ENCODE assay signal across 9 mouse cellular contexts in genomic region chr16:92302506-92302905, GRCm38 (mm10). TPM values are rescaled to one million over a fixed set of nuclear protein-coding genes. Genes with fewer than 3 reads are reported as not detected.
A peak's percentile ranks its signal among the peaks of the same experiment; 100 is the strongest.
DNase-seq lines count a peak whose midpoint lies in the region; ATAC-seq lines count a peak whose summit lies in the region.
"Had no signal": no experiment of that assay in that cellular context is flagged by ENCODE, and none has a peak within 500 bp of the region (broad histone marks: within the 10 kb centered on the region; RNA-seq: fewer than 3 reads in every experiment).

No protein-coding gene starts in this region.

- H3K27ac ChIP-seq in liver, embryonic 12.5 days = peak overlapping the region; percentile 65; the same call in 1 of the 2 replicates

- peak overlapping the region; percentile 81 for H3K4me2 ChIP-seq in liver, embryonic 12.5 days

- H3K9me3 ChIP-seq in erythroblast, embryonic 14.5 days (ENCODE audit: control insufficient read depth, low read length) = no peaks in the 10 kb centered on the region
- H3K9me3 ChIP-seq in liver, embryonic 12.5 days (replicated peaks) = no peaks in the 10 kb centered on the region

- peak overlapping the region; percentile 76 for H3K4me3 ChIP-seq in erythroblast, embryonic 14.5 days (replicated peaks)
- H3K4me3 ChIP-seq in liver, embryonic 12.5 days = peak overlapping the region; percentile 63

- peak; percentile 30 for DNase-seq in thymus, postnatal 4 days
- DNase-seq in thymus, postnatal 25 days = no peak
- no peak for DNase-seq in embryo, embryonic 10.5 days (ENCODE audit: low spot score)
- no peak for DNase-seq in spleen, postnatal 4 days (ENCODE audit: low spot score in 2 of 2)

- 51% methylated on average over 5 of the region's 5 CpGs for WGBS in liver, embryonic 12.5 days (ENCODE audit: insufficient replicate concordance)

- no peak for ATAC-seq in erythroblast, adult 5-6 weeks (replicated peaks; ENCODE audit: low FRiP score, poor library complexity, severe bottlenecking)
- no peak for ATAC-seq in liver, embryonic 12.5 days
- no peak for ATAC-seq in activated CD4-positive, CD25-positive, alpha-beta regulatory T cell, adult 4 months

- no peaks in the 10 kb centered on the region for H3K27me3 ChIP-seq in erythroblast, embryonic 14.5 days (ENCODE audit: control insufficient read depth)
- H3K27me3 ChIP-seq in liver, embryonic 12.5 days (replicated peaks) = no peaks in the 10 kb centered on the region

- peak overlapping the region; percentile 79 for H3K9ac ChIP-seq in liver, embryonic 12.5 days

- H3K36me3 ChIP-seq in erythroblast, embryonic 14.5 days (ENCODE audit: control insufficient read depth) = peaks cover 20% of the 10 kb centered on the region
- peaks cover 24% of the 10 kb centered on the region for H3K36me3 ChIP-seq in liver, embryonic 12.5 days

- H3K4me1 ChIP-seq in erythroblast, embryonic 14.5 days (ENCODE audit: control insufficient read depth) = peaks cover 37% of the 10 kb centered on the region
- H3K4me1 ChIP-seq in liver, embryonic 12.5 days = peaks cover 37% of the 10 kb centered on the region

RNA-seq across cellular contexts. Expression of gene Smim11, which starts 1.4 kb away (rescaled TPM):
- 0.94 and 1.2 TPM in 2 replicates for polyA plus RNA-seq in erythroblast, embryonic 14.5 days (2012)
- total RNA-seq in erythroblast, adult 5-6 weeks (2015; ENCODE audit: low replicate concordance) = 15.3 and 15.4 TPM in 2 replicates
- 26.5 and 32.6 TPM in 2 replicates for total RNA-seq in erythroblast, adult 5-6 weeks (2017; ENCODE audit: low replicate concordance)
- 76.4 and 76.8 TPM in 2 replicates for polyA plus RNA-seq in liver, embryonic 12.5 days (2016; fragmentation: Nextera tagmentation; extraction: Ambion mirVana)
- 100 to 1,000 TPM; 121 to 124 TPM for polyA plus RNA-seq in activated CD4-positive, CD25-positive, alpha-beta regulatory T cell, adult 4 months (2017; shearing (Covaris generic))

RNA-seq across cellular contexts. Expression of gene Kcne2, which starts 10.3 kb away (rescaled TPM):
- polyA plus RNA-seq in erythroblast, embryonic 14.5 days (2012) = not detected in 2 replicates
- 0.63 TPM in 1 of 2 replicates, not detected in the other for total RNA-seq in erythroblast, adult 5-6 weeks (2015; ENCODE audit: low replicate concordance)
- total RNA-seq in erythroblast, adult 5-6 weeks (2017; ENCODE audit: low replicate concordance) = not detected in 2 replicates
- 0.13 TPM in 1 of 2 replicates, not detected in the other for polyA plus RNA-seq in liver, embryonic 12.5 days (2016; fragmentation: Nextera tagmentation; extraction: Ambion mirVana)
- polyA plus RNA-seq in activated CD4-positive, CD25-positive, alpha-beta regulatory T cell, adult 4 months (2017; shearing (Covaris generic)) = not detected
- polyA plus RNA-seq: macrophage had no signal

RNA-seq across cellular contexts. Expression of gene Fam243, which starts 18.7 kb away (rescaled TPM):
- polyA plus RNA-seq in erythroblast, embryonic 14.5 days (2012) = not detected in 2 replicates
- not detected in 2 replicates for total RNA-seq in erythroblast, adult 5-6 weeks (2015; ENCODE audit: low replicate concordance)
- total RNA-seq in erythroblast, adult 5-6 weeks (2017; ENCODE audit: low replicate concordance) = not detected in 2 replicates
- not detected in 2 replicates for polyA plus RNA-seq in liver, embryonic 12.5 days (2016; fragmentation: Nextera tagmentation; extraction: Ambion mirVana)
- not detected for polyA plus RNA-seq in activated CD4-positive, CD25-positive, alpha-beta regulatory T cell, adult 4 months (2017; shearing (Covaris generic))
- polyA plus RNA-seq: macrophage had no signal

RNA-seq across cellular contexts. Expression of gene Kcne1, which starts 56.8 kb away (rescaled TPM):
- not detected in 2 replicates for polyA plus RNA-seq in erythroblast, embryonic 14.5 days (2012)
- not detected in 2 replicates for total RNA-seq in erythroblast, adult 5-6 weeks (2015; ENCODE audit: low replicate concordance)
- total RNA-seq in erythroblast, adult 5-6 weeks (2017; ENCODE audit: low replicate concordance) = 0.26 TPM in 1 of 2 replicates, not detected in the other
- polyA plus RNA-seq in liver, embryonic 12.5 days (2016; fragmentation: Nextera tagmentation; extraction: Ambion mirVana) = 0.41 TPM in 1 of 2 replicates, not detected in the other
- polyA plus RNA-seq in activated CD4-positive, CD25-positive, alpha-beta regulatory T cell, adult 4 months (2017; shearing (Covaris generic)) = not detected
- polyA plus RNA-seq: macrophage had no signal

Comparison
In these comparisons a context has a peak if more than half of its experiments do, and no peak if none do; other contexts are left out.
1. RNA of gene Smim11, which starts 1.4 kb away (polyA plus RNA-seq): 121 to 124 TPM in activated CD4-positive, CD25-positive, alpha-beta regulatory T cell, adult 4 months and 76.4 to 76.8 TPM in liver, embryonic 12.5 days; 0.94 to 1.2 TPM in erythroblast, embryonic 14.5 days; every median in the first group is over 10 times any median in the second.